Mouse (Mus musculus) thymus, postnatal 0 days (tissue): Measurements from ENCODE around the gene Gmnn. TPM values are rescaled to one million over a fixed set of nuclear protein-coding genes. Genes with fewer than 3 reads are reported as not detected.
A peak's percentile ranks its signal among the peaks of the same experiment; 100 is the strongest.

ENCODE experiments used
- DNase-seq: peaks from one replicate; pipeline ENCODE4 v3.0.0-alpha.2; 2015; ENCODE audit warnings: low spot score
- polyA plus RNA-seq: library from polyadenylated mRNA; unstranded; fragments of >200 nt; fragmentation: Nextera tagmentation; extraction: Ambion mirVana; gene quantifications from 2 replicates; pipeline ENCODE4 v1.2.1, GENCODE M21; 2015

Gmnn gene
- polyA plus RNA-seq, 1 experiment from 2014 or later: 160 TPM

DNA sequence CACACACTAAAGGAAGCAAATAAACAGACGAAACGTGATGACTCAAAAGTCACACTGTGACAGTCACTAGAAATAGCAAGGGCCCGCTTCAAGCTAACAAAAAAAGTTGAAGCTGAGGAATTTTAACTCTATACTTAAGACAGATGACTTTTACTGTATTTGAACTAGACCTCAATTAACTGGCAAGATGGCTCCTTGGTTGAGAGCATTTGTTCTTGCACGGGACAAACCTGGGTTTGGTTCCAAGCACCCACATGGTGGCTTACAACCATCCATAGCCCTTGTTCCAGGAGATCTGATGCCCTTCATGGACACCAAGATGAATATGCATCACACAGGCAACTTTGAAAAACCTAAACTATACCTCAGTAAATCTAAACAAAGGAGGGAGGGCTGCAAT lies 531 bp upstream of the Gmnn start:
- no peak for DNase-seq

DNA sequence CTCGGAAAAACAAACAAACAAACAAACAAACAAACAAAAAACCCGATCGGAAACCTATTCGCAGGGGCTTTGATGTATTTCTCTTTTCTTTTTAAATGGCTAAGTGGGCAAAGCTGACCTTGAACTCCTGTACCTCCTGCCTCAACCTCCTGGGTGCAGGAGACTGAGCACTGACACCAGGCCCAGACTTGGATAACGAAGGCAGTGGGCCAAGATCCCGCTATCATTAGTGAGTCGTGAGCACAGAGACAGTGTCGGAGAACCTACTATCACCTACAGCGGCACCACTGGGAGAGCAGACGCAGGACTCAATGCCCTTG lies 680 bp downstream of the Gmnn start:
- DNase-seq: no peak

DNA sequence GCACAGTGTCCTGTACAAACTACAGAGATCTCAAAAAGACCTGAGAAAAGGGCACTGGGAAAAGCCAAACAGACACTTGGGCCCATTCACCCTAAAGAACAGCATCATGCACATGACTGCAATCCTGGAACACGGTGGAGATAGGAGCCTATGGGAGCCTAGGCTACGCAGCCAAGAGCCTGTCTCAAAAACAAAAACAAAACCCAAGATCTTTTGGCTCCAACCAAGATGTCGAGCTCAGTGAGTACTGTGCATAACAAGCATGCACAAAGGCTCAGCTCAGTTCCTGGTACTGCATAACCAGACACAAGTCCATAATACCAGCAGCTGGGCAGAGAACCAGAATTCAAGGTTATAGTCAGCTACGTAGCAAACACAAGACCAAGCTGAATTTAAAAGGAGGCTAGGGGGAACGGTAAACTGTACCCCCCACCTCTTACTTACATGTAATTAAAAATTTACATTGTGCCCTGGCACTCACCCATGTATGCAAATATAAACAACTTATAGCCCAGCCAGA lies 1.3 kb downstream of the Gmnn start:
- no peak for DNase-seq

DNA sequence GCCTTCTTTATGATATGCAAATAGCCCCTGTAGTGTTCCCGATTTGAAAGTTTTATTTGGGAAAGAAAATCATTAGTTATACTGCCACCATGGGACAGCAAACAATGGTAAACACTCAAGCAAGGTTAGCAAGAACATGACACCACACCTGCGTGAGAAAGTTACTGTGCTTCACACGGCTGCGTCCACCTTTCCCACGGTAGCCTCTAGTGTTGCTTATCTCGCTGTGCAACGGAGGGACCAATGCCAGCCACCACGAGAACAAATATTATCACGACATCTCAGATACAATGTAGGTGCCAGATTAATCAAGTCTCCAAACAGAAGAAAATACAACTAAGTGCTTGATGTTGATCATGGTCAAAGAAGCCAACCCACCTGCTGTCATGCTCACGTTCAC lies 2.3 kb downstream of the Gmnn start:
- no peak for DNase-seq

DNA sequence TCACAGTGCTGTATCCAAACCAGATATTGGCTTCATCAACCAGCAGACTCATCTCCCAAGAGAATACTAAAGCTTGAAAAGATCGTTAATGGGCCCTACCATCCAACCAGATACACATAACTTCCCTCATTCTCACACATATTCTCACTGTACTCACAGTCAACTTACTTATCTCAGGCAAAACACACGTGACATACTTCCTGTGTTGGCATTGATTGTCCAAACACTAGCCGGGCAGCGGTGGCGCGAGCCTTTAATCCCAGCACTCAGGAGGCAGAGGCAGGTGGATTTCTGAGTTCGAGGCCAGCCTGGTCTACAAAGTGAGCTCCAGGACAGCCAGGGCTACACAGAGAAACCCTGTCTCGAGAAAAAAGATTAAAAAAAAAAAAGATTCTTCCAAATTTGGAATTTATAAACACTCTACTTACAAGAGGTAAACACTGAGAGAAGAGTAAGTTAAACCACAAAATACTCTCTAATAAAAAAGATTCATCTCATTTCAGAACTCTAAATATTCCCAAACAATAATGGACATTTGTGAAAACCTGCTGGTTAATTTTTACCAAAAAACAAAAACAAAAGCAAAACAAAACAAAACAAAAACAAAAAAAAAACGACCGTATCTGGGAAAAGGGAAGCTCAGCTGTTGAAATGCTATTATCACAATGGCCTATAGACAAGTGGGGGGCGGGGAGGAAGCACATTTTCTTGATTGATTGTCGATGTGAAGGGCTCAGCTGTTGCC lies 3.7 kb downstream of the Gmnn start:
- DNase-seq: no peak

DNA sequence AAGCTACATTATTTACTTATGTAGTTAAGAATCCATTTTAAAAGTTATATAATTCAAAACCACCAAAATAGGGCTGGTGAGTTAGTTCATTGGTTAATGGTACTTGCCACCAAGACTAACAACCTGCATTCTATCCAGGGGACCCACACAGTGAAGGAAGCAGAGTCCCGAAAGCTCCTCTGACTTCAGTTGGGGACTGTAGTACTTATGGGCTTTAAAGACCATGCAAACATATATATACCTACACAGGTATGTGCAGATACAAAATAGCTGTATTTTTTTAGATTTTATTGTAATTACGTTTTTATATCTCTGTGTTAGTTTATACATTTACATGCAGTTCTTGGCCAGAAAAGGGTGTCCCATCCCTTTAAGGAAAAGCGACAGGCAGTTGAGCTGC lies 5.0 kb downstream of the Gmnn start:
- no peak for DNase-seq

DNA sequence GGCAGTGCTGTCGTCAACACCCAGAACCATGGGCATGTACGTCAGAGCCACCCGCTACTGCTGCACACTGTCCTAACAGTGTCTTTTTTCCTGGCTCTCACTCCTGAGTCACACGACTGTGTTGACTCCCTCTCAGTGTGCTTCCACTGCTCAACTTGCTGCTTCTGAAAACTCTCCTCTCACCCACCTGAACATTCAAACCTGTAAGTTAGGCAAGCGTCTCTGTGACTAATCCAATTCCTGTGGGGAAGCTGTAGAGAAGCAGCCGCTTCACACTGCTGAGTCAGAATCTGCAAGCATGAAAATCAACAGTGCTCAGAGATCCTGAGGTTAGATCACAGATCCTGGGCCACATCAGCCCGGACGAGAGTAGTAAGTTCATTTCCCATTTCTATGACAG lies 10.3 kb downstream of the Gmnn start:
- no peak for DNase-seq

DNA sequence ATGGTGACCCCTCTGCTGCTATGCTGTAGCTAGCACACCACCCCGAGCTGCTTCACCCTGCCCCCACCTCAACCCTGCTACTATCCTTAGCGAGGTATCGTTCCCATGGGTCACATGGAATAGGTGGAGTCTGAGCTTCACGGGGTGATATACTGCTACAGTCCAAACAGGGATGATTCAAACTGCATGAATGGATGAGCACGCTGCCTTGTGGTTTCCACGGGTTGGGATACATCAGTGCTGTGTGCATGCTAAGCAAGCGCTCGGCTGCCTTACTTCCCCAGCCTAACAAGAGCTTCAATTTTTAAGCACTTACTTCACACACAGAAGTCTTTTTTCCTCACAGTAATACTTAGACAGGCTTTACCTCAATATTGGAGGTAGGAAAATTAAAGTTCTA lies 10.9 kb downstream of the Gmnn start:
- no peak for DNase-seq

DNA sequence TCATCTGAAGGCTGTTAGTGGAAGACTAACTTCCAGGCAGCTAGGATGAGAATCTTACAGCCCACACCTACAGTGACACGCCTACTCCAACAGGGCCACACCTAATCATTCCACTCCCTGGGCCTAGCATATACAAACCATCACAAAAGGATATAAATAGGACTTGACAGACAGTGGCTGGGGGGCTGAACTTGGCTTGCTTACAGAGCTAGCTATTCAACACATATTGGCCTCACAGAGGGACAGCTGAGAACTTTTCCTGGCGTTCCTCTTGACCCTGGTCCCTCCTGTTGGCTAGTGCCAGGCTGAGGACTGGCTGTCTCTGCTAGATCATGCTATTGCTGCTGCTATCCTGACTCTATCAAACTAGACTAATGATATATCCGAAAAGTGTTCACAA lies 13.9 kb downstream of the Gmnn start:
- no peak for DNase-seq

DNA sequence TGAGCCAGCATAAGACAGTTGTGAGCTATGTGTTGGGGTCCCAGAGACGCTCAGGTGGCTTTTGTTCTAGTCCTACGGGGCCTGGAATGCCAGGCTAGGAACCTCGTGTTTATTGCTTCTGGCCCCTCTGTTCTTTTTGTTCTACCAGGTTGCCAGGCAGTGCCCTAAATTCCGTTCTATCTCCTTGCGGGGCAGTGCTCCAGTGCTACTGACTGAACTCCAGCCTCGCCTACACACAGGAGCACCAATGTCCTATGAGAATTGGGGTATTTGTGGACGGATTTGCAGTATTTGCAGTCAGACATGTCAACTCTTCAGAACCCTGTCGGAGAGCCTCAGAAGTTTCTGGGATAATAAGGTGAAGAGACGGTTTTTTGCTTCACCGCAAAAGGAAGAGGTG lies 20.7 kb downstream of the Gmnn start, which contains the start of gene Armh2:
Armh2 (plus strand) TSS at position 205 of the 400 bp plus-strand sequence.
- no peak for DNase-seq

DNA sequence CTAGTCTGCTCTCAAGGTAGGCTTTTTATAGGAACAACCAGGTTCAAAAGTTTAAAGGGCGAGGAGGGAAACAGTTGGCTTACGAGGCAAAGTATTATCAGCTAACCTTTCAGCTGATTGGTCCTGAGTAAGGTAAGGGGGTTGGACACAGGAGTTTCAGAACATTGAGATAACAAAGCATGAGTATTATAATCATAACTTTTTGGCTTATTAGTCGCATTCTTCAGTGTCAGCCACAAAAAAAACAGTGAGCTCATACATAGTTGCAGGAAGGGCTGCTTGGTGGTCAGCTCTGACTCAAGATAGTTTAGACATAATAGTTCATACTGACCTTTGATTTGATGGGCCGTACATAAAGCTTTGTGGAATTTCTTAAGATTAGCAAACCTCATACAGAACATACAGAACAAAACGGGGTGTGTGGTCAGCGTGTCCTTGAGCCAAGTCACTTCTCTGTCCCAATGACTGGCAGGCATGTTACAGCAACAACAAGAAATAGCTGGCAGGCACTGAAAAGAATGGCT lies 26.1 kb downstream of the Gmnn start:
- DNase-seq: no peak

DNA sequence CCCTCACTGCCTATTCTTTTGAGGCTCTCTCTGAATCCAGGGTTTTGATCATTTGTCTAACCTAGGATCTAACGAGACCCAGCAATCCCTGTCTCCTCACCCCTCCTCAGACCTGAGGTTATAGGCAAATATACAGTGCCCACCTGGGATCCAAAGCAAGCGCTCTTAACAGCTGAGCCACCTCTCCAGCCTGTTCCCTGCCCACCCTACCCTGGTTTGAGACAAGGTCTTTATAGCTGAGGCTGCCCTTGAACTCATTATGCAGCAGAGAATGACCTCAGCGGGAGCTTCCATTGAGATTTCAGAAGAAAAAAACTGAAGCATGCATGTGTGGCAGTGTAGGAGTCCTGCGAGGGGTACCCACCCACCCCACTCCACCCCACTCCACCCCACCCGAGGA lies 27.2 kb downstream of the Gmnn start:
- no peak for DNase-seq

DNA sequence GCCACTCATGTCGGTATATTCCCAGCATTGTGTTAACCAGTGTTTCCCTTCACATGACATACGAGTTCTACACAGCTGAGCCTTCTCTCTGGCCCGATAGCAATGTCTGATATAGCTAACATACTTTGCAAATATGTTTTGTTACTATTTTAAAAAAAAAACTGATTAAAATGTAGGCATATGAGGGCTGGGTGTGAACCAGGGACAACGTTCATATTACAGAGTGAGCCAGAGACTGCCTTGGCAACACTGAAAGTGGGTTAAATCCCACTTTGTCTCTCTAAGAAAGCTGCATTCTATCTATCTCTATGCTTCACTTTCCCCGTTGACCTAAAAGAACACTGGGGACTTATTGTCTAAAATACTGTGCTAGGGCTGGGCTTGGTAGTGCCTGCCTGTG lies 32.6 kb downstream of the Gmnn start:
- DNase-seq: no peak

DNA sequence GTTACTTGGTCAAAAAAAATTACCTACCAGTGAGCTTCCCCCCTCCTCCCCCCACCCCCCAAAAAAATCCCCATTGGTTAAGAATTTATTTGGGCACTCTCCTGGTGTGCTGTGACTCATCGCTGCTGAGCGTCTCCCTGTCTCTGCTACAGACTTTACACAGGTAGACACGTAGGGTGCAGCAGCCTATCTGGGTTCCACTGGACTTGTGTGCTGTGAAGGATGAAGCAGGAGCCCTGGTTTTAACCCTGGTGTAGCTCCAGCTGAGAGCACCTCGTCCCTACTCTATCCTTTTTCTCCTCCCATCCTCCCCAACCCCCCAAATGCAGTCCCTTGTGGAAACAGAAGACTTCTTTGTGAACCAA lies 37.3 kb downstream of the Gmnn start:
- DNase-seq: no peak

DNA sequence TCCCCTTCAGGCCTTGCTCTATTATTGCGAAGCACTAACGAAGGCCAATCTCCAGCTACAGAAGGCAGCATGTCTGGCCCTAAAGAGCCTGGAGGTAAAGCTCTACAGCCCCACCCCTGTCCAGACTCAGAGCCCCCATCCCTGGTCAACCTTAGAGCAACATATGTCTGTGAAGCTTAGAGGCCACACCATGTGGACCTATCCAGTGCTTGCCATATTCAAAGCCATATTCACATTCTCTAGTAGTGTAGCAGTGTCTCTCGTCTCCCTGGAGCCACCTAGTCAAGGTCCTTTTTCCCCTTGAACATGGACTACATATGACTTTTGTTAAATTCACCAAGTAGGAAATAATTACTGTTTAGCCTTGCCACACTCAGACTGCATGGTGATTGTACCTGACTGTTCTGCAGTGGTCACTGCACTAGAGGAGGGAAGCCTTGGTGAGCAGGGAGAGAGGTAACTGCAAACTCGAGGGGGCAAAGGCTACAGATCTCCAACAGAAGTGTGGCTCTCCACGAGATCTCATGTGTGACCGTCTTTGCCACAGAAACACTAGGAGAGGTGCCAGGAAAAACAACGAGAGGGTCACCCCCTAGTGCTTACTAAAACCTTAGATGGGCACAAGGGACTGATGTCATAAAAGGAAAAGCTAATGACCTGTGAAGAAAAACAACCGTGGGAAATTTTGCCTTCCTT lies 37.9 kb downstream of the Gmnn start:
- DNase-seq: no peak

DNA sequence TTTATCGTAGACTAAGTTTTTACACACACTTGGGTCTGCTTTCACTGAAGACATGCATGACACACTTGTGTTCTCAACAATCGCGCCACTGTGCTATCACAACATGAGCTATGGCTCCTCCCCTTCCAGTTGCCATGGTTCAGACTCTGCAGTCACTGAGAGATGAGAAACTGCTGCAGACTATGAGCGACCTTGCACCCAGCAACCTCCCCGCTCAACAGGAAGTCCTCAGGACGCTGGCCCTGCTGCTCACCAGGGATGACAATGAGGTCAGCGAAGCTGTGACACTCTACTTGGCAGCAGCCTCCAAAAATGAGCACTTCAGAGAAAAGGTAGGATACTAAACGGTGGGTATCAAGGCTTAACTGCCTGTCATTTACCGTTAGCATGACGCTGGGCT lies 40.2 kb downstream of the Gmnn start:
- no peak for DNase-seq

DNA sequence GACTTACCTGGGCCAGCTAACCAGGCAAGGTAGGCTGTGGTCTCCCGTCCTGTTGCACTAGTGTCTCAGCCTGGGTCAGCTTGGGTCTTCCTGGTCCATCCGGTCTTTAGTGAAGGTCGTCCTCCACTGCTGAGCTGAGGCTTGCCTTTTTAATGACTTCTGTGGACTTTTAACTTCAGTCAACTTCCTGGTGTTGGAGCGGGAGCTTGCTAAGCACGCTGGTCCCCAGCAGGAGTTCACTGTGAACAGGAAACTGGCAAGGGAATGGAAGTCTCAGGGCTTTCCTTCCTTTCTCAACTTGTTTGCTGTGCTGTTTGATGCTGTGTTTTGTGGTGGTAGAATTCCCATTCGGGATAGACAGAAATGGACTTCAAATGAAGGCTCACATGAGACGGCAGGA lies 44.0 kb downstream of the Gmnn start:
- DNase-seq: no peak

DNA sequence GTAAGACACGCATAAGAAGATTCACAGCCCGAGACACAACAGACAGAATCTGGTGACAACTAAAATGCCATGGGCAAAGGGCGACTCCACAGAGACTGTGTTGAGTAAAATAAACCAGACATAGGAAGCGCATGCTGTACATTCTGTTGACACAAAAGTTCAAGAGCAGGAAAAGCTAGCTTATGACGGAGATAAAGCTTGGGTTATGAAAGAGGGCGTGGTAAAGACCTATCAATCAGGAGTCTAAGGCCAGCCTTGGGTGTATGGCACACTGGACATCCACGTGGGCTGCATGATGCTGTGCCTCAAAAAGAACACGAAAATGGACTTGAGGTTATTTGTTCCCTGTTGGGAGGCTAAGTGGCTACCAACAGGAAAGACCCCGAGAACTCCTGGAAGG lies 45.3 kb downstream of the Gmnn start:
- no peak for DNase-seq

DNA sequence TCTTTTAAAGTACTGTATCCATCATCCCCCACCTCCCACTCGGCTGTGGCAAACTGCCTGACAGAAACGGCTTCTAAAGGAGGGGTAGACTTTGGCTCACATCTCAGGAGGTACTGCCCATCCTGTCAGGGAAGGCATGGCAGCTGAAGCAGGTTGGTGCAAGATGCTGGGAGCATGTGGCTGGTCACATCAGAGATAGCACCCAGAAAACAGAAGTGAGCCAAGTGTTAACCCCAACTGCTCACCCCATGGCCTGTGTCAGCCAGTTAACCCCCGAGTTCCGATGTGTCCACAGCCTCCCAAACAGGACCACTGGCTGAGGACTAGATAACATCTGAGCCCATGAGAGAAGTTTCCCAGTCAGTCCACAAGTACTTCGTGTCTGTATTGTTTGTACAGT lies 46.1 kb downstream of the Gmnn start:
- no peak for DNase-seq

DNA sequence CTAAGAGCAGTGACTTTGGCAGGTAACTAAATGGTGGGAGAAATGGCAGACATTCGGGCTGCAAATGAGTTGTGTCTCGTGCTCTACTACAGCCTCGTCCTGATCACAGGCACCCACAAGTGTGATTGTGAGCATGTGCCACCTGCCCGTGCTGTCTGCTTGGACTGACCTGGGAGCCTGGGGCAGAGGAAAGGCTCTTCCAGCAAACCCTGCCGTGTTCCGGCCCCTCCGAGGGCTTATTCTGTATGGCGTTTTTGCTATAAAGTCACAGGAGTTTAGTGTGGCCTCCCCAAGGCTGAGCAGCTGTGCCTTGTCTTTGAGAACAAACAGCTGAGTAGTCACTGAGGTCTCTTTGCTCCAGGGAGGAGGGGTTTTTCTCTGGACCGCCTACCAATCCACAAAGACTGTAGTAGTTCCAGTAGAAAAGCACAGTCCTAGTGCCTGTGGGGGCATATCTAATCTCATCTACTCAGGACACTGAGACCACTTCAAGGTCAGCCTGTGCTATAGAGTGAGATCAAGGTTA lies 47.3 kb downstream of the Gmnn start:
- no peak for DNase-seq

DNA sequence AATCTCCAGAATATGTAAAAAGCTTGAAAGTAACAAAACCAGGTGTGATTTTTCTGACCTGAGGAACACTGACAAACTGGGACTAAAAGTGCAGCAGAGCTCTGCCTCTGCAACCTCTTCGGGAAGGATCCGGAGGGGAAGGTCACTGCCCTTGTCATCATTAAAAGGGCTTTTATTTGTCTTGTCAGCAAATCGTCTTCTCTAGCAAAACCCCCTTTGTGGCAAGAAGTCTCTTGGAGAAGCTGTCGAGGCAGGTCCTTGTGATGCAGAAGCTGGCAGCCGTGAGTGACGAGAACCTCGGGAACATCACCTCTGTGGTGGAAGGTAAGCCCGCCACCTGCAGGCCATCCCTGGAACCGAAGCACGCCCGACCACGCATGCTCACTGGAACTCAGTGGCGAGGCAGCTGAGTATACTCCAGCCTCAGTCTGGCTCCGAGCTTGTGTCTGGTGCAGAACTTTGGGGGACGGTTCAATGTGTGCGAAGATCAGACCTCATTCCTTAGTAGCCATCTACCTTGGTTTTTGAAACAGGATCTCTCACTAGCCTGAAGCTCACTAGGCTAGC lies 48.2 kb downstream of the Gmnn start:
- peak; percentile 79 for DNase-seq

DNA sequence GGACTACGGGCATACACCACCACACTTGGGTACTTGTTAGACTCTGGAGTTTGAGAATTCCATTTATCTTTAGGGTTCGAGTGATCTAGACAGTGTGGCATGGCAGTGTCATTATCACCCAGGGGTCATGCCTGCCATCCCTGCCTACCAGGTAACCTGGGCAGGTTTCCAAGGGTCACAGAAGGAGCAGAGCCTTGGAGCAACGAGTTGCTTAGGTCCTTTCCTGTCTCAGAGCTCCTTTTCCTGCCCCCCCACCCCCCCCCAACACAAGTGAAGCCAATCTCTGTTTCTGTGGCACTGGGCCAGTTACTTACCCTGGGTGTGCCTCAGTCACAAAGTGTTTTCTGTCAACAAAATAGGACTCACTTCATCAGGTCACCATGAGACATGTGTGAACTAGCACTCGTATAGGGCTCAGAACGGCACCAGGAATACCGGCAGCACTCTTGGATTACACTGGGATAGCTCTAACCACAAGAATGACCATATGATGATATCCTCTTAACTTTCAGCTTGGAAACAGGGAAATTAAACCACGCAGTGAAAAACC lies 49.1 kb downstream of the Gmnn start:
- no peak for DNase-seq
